Mouse (Mus musculus) E14TG2a.4 (cell line): ENCODE measurements at regions not wholly inside any gene's neighbourhood (a gene's known extent, or its start where the extent isn't known, plus 50 kb on each side); places are given as distances from the start of the nearest gene placed in this dataset.
"Not testable (repeated sequence)": the region's sequence is repeated elsewhere in the genome, so short reads cannot be mapped to it uniquely, and the experiment has no call there.

Experiments used
- CTCF ChIP-seq: conservative IDR thresholded peaks from 2 replicates; pipeline ENCODE4 v1.5.1; 2014; ENCODE audit warnings: low read length
- NANOG ChIP-seq: IDR thresholded peaks from 2 replicates; pipeline ENCODE4 v1.6.1; 2014; ENCODE audit warnings: borderline replicate concordance, low read length, mixed read lengths
- POU5F1 ChIP-seq: IDR thresholded peaks from 2 replicates; pipeline ENCODE4 v1.6.1; 2014; ENCODE audit warnings: low read length, borderline replicate concordance

DNA sequence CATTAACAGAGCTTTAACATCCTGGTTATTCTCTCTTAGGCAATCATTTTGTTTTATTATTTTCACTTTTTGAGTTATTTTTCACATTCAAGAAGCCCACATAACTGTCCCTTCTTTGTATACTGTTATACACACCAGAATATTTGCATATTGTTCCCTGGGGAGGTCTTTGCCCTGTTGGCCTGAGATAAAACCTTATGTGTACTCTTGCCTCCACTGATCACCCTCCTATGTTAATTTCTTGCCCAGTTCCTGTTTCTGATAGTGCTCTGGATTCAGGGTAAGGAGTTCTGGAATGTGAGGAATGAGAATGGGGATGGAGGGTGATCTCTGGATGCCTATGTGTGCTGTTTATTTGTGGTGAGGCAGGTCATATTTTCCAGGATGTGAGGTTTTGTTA is 77.7 kb upstream of the Olfr161 start:
- TF ChIP-seq CTCF, POU5F1, NANOG: not testable (repeated sequence)
